Mouse (Mus musculus) thymus, postnatal 10 days (tissue): ENCODE results near the gene Kcnk15.

Experiments used
- DNase-seq, 2 experiments: peaks; one replicate each; pipeline ENCODE4 v3.0.0; 2021; ENCODE audit warnings: low spot score in 2 of 2

Kcnk15 gene

DNA sequence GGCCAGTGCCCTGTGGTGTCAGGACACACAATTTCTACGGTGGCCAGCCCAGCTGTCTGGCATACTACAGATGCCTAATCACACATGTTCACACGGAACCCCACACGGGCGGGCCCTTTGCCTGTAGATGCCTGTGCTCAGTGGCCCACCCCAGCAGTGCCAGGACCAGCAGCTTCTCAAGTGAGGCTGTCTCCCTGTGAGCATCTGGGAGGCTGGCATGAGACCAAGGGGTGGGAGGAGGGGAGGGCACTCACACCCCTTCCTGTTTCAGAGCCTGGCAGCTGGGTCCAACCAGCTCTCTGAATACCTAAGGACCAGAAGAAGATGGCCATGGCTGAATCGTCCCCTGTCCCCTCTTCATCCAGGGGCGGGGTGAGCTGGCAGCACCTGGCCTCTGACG, 22.0 kb downstream of the Kcnk15 start:
- DNase-seq, result no peak

GRCm38 (mm10) chr2:163876830-163877498, 23.5 kb downstream of the Kcnk15 start:
- DNase-seq, result no peak

DNA sequence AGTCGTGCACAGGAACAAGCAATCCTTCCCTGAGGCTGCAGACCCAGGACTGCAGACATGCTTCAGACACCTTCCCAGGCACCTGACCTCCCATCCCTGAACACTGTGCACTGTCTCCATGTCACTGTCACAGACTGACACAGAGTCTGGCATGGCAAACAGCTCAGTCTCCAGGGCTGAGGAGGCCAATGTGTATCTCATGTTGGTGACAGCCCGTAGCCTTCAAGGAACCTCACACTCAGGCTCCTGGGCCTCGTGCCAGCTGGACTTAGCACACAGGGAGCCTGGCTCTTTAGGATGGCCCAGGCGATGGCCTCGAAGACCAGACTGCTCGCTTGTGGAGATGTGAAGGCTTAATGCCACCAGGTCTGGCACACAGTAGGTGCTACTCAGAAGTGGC, 27.4 kb downstream of the Kcnk15 start:
- no peak for DNase-seq

DNA sequence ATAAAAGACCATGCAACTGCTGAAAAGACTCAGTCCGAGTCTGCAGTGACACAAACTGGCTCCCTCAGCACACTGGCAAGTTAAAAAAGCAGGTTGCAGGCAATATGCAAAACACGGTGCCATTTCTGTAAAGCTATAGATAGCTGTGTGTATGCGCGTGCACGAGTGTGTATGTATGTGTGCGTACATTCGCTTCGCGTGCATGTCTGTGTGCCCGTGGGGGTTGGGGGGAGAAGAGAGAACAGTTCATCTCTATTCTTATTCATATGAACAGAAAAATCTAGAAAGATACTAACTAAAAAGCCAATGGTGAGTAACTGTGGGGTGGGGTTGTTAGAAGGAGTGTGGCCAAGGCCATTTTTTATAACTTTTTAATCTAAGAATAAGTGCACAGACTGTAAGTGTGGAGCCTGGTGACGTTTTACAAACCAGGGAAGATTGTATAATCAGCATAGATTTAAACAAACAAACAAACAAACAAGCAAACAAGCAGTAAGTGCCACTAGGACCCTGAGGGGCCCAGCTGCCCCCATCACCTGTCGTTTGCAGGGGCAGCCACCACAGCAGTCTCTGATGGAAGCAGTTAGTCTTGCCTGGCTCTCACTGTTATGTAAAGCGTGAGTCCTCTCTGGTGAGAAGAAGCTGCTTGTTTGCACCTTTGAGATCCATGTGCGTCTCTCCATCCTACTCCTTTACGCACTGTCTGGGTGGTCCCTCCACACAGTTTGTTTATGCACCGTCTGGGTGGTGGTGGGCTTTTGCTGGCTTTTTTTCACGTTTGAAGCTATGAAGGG, 29.6 kb downstream of the Kcnk15 start:
- no peak for DNase-seq

- DNase-seq, result peak in 1 of 2 experiments; percentile 17
Measured at GRCm38 (mm10) chr2:163889411-163889810, 36.0 kb downstream of the Kcnk15 start.

- DNase-seq, result no peak
Measured at GRCm38 (mm10) chr2:163890586-163890985, 37.1 kb downstream of the Kcnk15 start.

DNA sequence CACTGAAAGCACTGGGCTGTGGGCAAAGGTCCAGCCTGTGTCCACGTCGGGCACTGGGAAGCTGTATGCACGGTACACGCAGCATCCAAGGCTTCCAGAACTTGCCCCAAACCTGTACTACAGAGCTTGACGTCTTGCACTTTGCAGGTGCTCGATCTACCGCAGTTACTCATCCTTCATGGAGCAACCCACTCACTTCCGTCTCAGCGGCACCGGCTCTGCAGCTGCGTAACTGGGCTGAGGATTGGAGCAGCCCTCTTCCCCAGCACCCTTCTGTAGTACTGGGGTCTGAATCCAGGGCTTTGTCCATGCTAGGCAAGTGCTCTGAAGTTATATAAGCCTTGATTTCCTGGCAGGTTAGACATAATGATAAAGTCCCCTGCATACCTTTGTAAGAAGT, 37.8 kb downstream of the Kcnk15 start:
- DNase-seq, result no peak

GRCm38 (mm10) chr2:163893446-163894370, 40.3 kb downstream of the Kcnk15 start:
- DNase-seq, result no peak

GRCm38 (mm10) chr2:163895156-163895555, 41.7 kb downstream of the Kcnk15 start:
- DNase-seq, result no peak

GRCm38 (mm10) chr2:163897026-163897425, 43.6 kb downstream of the Kcnk15 start:
- DNase-seq, result no peak

DNA sequence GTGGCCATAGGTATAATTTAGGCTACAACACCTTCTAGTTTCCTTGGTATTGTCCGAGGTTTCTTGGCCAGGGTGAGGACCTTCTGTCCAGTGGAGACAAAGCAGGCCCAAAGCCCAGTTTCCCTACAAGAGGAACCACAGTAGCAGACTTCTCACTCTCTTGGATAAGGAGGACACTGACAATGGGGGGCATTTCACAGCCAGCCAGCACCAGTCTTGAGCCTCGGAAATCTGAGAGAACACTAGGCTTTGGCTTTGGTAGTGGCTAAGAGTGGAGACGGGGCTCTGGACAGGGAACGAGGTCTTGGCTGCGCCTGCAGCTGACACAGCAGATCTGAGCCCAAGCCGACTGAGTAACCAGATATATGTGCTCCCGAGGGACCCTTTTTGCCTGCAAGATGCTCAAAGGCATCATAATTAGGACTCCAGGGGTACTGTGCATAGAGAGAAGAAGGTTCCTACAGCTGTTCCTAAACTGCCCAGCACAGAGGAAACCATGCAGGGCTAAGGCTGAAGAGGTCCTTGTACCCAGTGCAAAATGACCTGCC, 44.6 kb downstream of the Kcnk15 start:
- no peak for DNase-seq

DNA sequence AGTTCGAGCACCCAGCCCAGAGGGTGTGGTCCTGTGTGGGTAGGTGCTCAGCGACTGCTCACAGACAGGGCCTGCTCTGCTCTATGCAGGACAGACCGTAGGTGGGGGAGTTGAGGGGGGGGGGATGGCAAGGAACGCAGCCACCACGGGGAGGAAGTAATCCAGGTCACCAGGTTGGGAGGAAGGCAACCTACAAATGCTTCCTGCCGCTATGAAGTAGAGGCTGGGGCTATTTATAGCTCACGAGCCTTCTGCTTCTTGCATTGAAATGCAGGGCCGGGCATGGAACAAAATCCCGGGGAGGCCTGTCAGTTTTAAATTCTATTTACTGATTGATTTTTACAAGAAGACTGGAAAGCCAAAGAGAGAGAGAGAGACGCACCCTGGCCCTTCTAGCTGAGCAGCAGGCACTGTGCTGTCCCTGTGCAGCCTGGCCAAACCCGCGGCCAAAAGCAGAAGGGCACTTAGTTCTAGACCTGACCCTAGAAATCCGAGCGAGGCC, 46.5 kb downstream of the Kcnk15 start:
- no peak for DNase-seq

DNA sequence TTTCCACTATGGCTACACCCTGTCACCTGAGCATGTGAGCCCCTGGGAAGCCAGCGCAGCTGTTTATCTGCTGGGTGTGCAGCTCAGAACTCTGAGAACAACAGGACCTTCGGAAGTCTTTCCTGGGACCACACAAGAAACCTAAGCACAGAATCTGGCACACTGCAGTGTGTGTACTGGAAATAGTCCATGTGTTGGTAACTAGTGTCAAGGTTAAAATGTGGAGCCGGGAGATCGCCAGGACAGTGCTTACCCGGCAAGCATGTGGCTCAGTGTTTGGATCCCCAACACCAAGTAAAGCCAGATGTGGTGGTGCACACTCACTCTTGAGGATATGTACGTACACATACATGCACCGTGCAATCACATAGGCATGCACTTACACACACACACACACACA, 47.6 kb downstream of the Kcnk15 start:
- DNase-seq, result no peak

- DNase-seq, result no peak
Measured at GRCm38 (mm10) chr2:163902448-163902847, 49.0 kb downstream of the Kcnk15 start.

GRCm38 (mm10) chr2:163903461-163903860, 50.0 kb downstream of the Kcnk15 start:
- no peak for DNase-seq

DNA sequence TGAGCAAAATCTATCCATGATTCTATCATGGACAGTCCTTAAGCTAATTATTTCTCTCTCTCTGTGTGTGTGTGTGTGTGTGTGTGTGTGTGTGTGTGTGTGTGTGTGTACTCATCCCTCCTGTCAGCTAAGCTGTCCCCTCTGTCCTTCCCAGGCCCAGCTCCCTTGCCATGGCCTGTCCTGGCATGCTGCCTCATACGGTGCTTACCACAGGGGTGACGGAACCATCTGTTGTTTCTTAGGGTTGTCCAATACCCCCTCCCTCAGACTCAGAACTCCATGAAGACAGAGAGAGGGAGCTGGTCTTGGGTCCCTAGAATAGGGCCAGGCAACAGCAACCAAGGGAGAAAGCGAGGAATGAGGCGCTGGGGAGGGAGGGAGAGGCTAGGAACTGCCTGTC, 50.9 kb downstream of the Kcnk15 start:
- no peak for DNase-seq

DNA sequence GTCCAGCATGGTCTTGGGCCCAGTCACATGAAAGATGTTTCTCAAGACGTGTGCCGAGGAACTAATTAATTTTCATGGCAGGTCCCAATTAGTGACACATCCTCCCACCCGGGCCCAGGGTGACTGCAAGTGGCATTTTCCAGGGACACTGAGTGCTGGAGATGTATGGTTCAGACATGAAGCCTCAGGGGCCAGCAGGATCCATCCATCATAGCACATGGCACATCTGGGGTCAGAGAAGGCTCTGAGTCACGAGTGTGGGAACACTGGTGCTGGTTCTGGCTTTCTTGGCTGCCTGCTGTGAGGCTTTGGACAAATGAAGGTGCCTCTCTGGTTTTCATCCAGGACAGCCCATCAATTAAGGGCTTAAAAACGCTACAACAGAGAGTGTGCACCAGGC, 53.7 kb downstream of the Kcnk15 start:
- DNase-seq, result no peak
